Mouse (Mus musculus): ENCODE measurements around the gene Gpatch4. TPM values are rescaled to one million over a fixed set of nuclear protein-coding genes. Genes with fewer than 3 reads are reported as not detected.

Gpatch4 gene
- total RNA-seq, 2 experiments from 2014 or later = 15.0 to 16.5 TPM

DNA sequence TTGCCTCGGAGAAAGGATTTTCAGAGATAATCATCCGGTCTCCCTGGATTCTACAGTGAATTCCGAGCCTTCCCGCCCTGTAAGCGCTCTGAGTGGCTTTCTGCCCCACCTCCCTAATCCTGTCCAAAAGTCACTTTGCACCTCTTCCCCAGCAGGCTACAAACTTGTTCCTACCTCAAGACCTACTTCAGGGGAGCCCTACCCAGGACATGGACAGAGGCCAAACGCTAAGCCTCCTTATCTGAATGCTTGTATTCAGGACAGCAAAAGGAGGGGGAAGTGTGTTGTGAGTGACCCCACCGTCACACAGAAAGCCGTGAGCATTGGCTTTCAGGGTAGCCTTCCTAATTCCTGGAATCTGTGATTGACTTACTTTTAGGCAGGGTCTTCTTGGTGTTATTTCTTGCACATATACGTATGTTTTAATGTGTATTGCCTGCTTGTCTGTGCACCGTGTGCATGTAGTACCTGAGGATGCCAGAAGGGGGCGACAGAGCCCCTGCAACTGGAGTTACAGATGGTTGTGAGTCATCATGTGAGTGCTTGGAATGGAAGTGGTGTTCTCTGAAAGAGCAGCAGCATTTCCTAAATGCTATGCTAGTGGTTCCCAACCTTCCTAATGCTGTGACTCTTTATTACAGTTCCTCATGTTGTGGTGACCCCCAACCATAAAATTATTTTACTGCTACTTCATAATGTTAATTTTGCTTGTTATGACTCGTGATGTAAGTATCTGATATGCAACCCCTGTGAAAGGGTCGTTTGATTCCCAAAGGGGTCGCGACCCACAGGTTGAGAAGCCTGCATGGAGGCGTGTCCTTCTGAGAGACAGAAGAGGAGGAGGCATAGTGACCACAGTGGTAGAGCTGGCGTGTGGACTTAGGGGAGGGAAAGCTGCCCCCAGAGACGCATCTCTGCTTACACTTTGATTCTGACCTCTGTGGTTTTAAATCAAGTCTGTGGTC lies 36.8 kb upstream of the Gpatch4 start:
- DNase-seq (ENCODE audit: low spot score in 2 of 2) = no peak
- H3K4me3 ChIP-seq = no peak overlapping the region
- H3K27ac ChIP-seq = no peak overlapping the region
- peak; percentile 73 for TF ChIP-seq CTCF (conservative IDR thresholded peaks at IDR 0.05)

DNA sequence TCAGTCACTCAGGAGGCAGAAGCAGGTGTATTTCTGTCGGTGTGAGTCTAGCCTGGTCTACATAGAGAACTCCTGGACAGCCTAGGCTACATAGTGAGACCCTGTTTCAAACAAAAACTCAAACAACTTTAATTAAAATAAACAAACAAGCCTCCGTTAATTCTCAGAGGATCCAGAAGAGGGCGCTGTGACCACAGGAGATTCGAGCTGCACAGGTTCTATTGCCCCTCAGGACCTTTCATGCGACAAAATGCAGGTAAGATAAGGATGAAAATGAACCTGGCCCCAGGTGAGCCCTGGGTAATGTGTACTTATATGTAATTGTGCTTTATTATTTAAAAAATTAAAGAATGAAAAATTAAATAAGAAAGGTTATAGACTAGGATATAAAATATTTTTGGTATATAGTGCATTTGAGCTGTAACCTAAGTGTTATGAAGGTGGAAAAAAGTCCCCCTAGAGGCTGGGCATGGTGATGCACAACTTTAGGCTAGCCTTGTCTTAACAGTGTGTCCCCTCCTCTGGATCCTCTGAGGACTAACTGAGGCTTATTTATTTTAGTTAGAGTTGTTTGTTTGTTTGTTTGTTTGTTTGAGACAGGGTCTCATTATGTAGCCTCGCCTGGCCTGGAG lies 32.2 kb upstream of the Gpatch4 start:
- DNase-seq (ENCODE audit: low spot score in 2 of 2) = no peak
- H3K4me3 ChIP-seq = no peak overlapping the region
- TF ChIP-seq CTCF (conservative IDR thresholded peaks at IDR 0.05) = peak; percentile 86
- H3K27ac ChIP-seq = no peak overlapping the region

DNA sequence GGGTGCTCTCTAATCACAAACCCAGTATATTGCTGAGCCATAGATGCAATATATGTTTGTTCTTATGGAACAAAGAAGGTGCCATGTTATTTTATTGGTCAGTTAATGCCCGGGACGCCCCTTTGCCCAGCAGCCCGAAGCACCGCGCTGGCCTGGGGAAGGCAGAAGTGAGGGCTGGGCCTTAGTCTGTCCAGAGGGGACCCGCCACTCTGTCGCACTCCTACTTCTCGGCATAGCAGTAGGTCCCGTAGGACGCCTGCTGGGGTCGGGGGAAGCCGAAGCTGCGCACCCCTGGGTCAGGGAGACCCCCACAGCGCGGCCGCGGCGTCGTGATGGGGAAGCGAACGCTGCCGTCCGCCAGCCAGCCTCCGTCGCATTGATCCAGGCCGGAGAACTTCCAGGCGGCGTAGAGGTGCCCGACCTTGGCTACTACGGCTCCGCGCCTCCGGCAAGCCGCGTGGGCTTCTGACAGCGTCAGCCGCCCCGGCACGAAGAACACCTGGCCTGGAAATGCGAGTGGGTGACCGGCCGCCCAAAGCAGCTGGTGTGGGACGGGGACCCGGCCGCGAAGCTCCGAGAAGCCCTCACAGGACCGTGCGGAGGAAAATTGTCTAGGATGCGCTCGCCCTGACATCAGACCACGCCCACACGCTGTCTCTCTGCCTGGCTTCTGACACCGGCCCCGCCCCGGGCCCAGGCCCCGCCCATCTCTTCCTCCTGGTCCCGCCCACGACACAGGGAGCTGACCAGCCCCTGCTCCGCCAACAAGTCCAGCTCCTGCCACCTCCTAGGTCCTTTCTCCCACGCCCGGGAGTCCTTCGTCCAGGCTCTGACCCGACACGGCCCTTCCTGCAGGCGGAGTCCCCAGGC lies 20.4 kb upstream of the Gpatch4 start:
- Histone ChIP-seq H3K27ac (peak overlapping the region; percentile 60; the same call in 1 of the 2 replicates), H3K4me3 (peak overlapping the region; percentile 60)
- peak; percentile 75 to 76 for DNase-seq (ENCODE audit: low spot score in 2 of 2)
- TF ChIP-seq CTCF (conservative IDR thresholded peaks at IDR 0.05) = no peak

DNA sequence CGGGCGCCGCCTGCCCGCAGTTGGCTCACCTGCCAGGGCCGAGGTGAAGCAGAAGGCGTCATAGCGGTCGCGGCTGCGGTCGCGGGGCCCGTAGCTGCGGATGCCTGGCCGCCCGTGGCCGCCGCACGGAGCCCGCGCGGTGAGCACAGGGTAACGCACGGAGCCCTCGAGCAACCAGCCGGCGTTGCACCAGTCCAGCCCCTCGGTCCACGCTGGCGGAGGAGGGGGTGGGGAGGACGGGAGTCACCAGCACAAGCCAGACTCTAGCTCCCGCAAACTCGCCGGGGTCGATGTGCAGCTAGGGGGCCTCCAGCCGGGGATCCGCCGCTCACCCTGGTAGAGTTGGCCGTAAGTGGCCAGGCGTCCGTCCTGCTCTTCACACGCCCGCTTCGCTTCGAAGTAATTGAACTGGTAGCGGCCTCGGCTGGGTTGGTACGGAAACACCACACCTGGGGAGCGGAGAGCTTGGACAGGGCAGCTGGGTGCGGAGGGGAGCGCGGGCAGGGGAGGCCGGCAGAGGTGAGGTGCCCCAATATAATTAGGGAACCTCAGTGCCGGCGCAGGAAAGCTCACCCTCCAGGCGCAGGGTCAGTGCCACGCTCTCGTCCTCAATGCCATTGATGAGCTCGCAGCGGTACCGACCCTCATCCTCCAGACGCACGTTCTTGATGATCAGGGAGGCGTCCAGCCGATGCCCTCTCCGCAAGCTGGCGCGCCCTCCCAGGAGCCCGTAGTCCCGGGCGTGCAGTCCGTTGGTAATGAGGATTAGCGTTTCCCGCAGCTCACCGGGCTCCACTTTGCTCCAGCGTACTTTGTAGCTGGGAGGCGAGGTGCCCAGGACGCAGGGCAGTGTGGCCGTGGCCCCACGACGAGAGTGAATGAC lies 19.5 kb upstream of the Gpatch4 start:
- H3K4me3 ChIP-seq = peak overlapping the region; percentile 60
- peak; percentile 51 for TF ChIP-seq CTCF (conservative IDR thresholded peaks at IDR 0.05)
- peak overlapping the region; percentile 60; the same call in 1 of the 2 replicates for H3K27ac ChIP-seq
- no peak for DNase-seq (ENCODE audit: low spot score in 2 of 2)

DNA sequence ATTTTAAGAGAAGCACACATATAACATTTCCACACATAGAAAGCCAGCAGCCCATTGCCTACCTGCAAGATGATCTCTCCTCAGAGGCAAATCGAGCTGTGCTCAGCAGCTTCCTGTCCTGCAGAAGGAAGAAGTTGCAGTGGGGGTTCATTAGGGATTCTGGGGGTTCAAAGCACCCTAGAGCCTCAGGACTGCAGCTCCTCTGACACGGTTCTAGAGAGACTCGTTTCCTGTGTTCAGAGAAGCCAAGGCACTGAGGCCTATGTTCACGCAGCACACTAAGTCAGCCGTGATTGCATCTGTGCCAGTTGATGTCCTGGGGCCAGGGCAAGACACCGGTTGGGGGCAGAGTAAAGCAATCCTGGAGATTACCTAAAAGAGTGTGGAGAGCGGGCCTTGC lies 16.1 kb upstream of the Gpatch4 start:
- no peak for DNase-seq (ENCODE audit: low spot score in 2 of 2)
- H3K27ac ChIP-seq = peak overlapping the region; percentile 59; the same call in 1 of the 2 replicates
- TF ChIP-seq CTCF (conservative IDR thresholded peaks at IDR 0.05) = no peak
- peak overlapping the region; percentile 4; the same call in 1 of the 2 replicates for H3K4me3 ChIP-seq

DNA sequence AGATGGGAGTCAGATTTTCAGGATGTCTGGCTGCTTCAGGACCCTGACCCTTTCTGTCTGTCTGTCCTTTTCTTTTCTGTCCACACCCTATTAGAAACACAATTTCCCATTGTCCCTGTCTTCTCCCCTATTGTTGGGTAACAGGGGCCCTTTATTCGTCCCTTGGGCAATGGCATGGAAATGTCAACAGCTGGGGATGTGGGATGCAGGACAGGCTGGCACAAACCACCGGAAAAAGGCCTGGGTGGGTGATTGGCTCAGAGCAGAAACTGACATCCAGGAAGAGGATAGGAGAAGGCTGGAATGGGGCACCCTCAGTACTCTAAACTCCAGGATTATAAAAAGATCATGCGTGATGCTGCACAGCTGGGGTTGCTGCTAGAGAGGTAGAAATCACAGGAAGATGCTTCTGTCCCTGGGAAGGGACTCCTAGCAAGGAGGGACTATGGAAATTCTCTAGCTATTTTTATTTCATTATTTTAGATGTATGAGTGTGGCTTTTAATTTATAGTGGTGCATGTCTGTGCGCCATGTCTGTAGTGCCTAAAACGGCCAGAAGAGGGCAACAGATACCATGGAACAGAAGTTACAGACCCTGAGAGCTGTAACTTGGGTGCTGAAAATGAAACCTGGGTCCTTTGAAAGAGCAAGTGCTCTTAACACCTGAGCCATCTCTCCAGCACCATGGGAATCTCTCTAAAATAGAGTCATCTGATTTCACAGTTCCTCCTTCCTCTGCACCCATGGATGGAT lies 15.3 kb upstream of the Gpatch4 start, which contains the start of gene Hapln2:
Gene Hapln2 (minus strand): TSS at position 150 of the 753 bp plus-strand sequence.
- peak within 1 kb of the TSS; percentile 59; the same call in 1 of the 2 replicates for H3K27ac ChIP-seq
- H3K4me3 ChIP-seq = peak within 1 kb of the TSS; percentile 4; the same call in 1 of the 2 replicates
- TF ChIP-seq CTCF (conservative IDR thresholded peaks at IDR 0.05) = peak; percentile 72
- DNase-seq (ENCODE audit: low spot score in 2 of 2) = no peak

DNA sequence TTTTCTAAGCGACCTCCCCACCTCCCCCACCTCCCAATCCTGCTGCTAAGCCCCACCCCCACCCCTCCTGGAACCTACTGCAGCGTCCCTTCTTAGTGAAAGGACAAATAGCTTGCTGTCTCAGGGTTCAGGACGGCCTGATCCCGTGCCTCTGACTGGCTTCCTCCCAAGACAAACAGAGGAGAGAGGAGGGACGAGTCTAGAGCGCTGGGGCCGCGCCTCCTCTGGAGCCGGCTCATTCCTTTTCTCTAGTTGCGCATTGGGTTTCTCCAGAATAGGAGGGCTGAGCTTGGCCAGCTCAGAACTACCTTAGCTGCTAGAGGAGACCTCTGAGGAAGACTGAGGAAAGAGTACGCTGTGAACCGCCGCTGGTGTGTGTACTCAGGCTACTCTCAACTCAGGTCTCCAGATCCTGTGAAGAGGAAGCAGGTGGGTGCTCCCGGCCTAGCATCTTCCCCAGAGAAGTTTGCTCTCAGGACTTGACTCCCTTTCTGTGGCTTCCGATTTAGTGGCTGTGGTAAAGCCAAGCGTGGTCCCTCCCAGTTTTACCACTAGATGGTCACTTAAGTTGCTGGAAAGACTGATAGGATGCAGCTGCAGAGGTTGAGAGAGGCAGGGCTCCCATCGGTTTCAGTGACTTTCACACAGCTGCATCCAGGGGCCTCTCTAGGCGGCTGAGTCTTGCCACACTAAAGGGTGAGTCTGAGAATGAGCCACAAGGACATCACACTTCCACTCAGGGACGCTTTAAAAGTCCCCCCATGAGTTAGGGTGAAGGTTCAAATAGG lies 12.1 kb upstream of the Gpatch4 start:
- peak; percentile 36 to 48 for DNase-seq (ENCODE audit: low spot score in 2 of 2)
- Histone ChIP-seq H3K27ac (peak overlapping the region; percentile 77), H3K4me3 (peak overlapping the region; percentile 41)
- TF ChIP-seq CTCF (conservative IDR thresholded peaks at IDR 0.05) = no peak

DNA sequence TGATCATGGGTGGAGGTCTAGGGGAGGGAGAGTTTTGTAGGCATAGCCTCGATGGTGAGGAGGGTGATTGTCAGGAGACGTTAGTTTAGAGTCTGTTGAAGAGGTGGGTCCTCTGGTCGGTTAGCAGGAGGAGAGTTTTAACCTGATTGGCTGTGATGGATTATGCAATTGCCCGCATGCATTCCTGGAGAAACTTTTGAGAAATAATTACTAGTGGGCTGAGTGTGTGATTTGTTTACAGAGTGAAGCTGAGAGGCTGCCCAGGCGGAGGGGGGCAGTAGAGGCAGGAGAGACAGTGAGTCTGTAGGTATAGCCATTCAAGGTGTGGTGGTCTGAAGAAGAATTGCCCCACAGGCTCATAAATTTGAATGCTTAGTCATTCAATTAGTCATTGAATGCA lies 9.4 kb upstream of the Gpatch4 start:
- Histone ChIP-seq H3K4me3 (no peak overlapping the region), H3K27ac (no peak overlapping the region)
- no peak for DNase-seq (ENCODE audit: low spot score in 2 of 2)
- TF ChIP-seq CTCF (conservative IDR thresholded peaks at IDR 0.05) = no peak

DNA sequence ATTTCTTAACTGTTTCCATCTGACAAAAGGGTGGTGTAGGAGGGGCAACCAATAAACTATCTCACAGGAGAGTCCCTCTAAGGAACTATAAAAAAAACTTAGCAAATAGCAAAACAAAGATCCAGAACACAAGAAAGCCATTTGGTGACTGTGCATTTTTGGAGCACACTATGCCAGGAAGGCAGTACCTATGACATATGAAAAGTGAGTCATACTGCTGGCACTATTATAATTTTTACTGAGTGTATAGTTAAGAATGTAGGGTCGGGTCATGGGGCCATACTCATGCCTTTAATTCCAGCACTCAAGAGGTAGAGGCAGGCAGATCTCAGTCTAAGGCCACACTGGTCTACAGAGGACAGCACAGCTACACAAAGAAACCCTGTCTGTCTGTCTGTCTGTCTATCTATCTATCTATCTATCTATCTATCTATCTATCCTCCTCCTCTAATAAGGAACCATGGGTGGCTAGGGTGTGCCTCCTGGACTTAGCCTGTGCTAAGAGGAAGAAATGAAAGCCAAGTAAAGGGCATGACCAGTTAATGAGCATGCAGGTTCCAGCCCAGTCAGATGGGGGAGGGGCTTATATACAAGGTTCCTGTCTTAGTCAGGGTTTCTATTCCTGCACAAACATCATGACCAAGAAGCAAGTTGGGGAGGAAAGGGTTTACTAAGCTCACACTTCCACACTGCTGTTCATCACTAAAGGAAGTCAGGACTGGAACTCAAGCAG lies 7.2 kb upstream of the Gpatch4 start:
- TF ChIP-seq CTCF (conservative IDR thresholded peaks at IDR 0.05) = no peak
- Histone ChIP-seq H3K27ac (no peak overlapping the region), H3K4me3 (no peak overlapping the region)
- DNase-seq (ENCODE audit: low spot score in 2 of 2) = no peak

DNA sequence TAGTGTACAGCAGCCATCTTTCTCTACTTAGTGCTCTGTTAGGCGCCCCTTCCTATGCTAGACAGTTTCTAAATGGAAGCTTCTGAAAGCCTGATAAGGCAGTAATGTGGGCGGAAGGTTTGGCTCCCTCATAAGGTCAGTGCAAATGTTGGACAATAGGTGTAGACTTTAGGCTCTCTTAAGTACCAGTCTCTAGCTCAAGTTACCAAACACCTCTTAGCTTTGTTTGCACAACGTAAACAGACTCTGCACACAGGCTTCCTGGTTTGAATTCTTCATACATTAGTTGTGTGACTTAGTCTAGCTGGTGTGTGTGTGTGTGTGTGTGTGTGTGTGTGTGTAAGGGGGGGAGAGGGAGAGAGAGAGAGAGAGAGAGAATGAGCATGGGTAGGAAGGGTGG lies 6.6 kb downstream of the Gpatch4 start:
- Histone ChIP-seq H3K27ac (no peak overlapping the region), H3K4me3 (no peak overlapping the region)
- no peak for DNase-seq (ENCODE audit: low spot score in 2 of 2)
- no peak for TF ChIP-seq CTCF (conservative IDR thresholded peaks at IDR 0.05)
